Mouse (Mus musculus): ENCODE results near the gene Ripk1.

- TF ChIP-seq MAX (IDR thresholded peaks at IDR 0.05) (no peak), CTCF (IDR thresholded peaks at IDR 0.05; ENCODE audit: control insufficient read depth, insufficient read depth, insufficient read length) (no peak)
These were observed 14.9 kb downstream of the Ripk1 start for GRCm38 (mm10) chr13:34016927-34017569.

All from C2C12 (cell line).